Mouse (Mus musculus): Measurements from ENCODE around the gene Smo. TPM values are rescaled to one million over a fixed set of nuclear protein-coding genes. Genes with fewer than 3 reads are reported as not detected.

Smo gene
- polyA plus RNA-seq, 1 experiment from 2014 or later = 117 TPM

DNA sequence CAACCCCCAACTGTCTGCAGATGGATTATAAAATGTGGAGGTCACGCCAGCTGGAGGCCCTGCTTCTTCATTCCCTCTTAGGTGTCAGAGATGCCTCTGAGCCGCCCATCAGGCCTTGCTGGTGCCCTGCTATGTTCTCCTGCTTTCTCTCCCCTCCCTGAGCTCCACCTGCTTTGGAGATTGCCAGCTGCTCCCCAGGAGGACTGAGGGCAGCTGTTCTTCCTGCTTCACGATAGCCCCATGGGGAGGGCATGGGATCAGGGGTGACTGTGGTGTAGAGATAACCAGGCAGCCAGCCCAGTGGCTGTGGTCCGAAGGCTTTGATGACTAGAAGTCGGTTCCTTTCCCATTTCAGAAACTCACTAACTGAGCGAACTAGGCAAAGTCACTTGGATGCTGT, 34.3 kb upstream of the Smo start:
- DNase-seq (ENCODE audit: low read depth, low spot score) = no peak
- no peak for ATAC-seq
- TF ChIP-seq CTCF (IDR thresholded peaks at IDR 0.05) = no peak

DNA sequence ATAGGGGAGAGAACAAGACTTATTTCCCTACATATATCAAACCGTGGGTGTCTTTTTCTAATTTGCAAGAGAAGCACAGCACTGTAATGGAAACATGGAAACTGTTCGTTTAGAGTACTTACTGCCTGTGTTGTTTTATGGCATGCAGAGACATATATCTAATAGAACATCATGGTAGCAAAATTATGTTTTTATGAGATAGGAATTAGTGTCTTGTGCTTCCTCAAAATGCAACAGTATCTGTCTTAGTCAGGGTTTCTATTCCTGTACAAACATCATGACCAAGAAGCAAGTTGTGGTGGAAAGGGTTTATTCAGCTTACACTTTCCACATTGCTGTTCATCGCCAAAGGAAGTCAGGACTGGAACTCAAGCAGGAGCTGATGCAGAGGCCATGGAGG, 33.2 kb upstream of the Smo start:
- ChIA-PET POLR2A (no interaction called here), CTCF (interaction anchor here (1.5 to 2.6 kb wide), 2 partner anchors 10 to 16 kb away, joined by 3 to 16 read pairs; no protein-coding TSS in a partner anchor)
- in situ Hi-C loops (cut with MboI; ENCODE audit: low pct_unique_long_range_greater_than_20kb) = no loop called here
- DNase-seq (ENCODE audit: low read depth, low spot score) = no peak
- TF ChIP-seq CTCF (IDR thresholded peaks at IDR 0.05) = no peak
- no peak for ATAC-seq
- H3K27me3 ChIP-seq = no peaks in the 10 kb centered on the region

More for the DNA sequence above, 34.3 kb upstream of the Smo start:
- no peaks in the 10 kb centered on the region for H3K27me3 ChIP-seq
- ChIA-PET POLR2A (no interaction called here), CTCF (interaction anchor here (2.6 kb wide), 1 partner anchor 11 kb away, joined by 16 read pairs; no protein-coding TSS in a partner anchor)
- in situ Hi-C loops (cut with MboI; ENCODE audit: low pct_unique_long_range_greater_than_20kb) = no loop called here

DNA sequence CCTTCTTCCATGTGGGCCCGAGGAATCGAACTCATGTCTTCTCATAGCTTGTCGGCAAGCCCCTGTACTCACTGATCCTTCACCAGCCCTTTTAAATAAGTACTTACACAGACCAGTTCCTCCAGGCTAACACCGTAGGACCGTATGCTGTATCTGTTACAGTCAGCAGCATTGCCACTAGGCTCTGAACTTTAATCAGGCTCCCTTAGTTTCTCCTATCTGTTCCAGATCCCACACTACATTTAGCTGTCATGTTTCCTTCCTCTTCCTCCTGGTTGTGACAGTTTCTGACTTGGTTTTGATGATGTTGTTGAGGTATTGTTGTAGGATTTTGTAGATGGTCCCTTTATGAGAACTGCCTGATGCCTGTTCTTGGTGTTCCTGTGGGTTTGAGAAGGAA, 31.2 kb upstream of the Smo start:
- DNase-seq (ENCODE audit: low read depth, low spot score) = no peak
- ChIA-PET CTCF (no interaction called here), POLR2A (no interaction called here)
- no peaks in the 10 kb centered on the region for H3K27me3 ChIP-seq
- no peak for ATAC-seq
- in situ Hi-C loops (cut with MboI; ENCODE audit: low pct_unique_long_range_greater_than_20kb) = no loop called here
- TF ChIP-seq CTCF (IDR thresholded peaks at IDR 0.05) = no peak

DNA sequence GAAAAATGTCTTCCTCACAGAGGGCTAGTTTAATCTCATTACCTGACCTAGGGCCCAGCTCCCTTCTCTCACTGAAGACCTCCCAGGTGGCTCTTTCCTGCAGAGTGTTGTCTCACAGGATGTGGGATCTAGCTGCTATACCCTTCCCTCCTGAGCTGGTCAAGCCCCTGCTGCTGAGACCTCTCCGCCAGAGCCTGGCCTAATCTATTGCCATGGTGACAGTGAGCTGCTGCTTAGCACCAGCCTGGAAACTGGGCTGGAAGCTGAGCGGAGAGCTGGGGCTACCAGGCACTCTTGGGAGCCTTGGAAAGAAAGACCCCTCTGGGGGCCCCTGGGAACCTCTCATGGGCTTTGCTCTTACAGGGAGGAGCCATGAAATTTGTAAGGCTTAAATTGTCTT, 27.4 kb upstream of the Smo start:
- ChIA-PET POLR2A (interaction anchor here (1.2 kb wide), 1 partner anchor 14 kb away, joined by 4 read pairs; no protein-coding TSS in a partner anchor), CTCF (interaction anchor here (1.3 kb wide), 1 partner anchor 42 kb away, joined by 3 read pairs; no protein-coding TSS in a partner anchor)
- TF ChIP-seq CTCF (IDR thresholded peaks at IDR 0.05) = no peak
- ATAC-seq (peak; percentile 24), DNase-seq (ENCODE audit: low read depth, low spot score) (no peak)
- in situ Hi-C loops (cut with MboI; ENCODE audit: low pct_unique_long_range_greater_than_20kb) = no loop called here
- no peaks in the 10 kb centered on the region for H3K27me3 ChIP-seq

DNA sequence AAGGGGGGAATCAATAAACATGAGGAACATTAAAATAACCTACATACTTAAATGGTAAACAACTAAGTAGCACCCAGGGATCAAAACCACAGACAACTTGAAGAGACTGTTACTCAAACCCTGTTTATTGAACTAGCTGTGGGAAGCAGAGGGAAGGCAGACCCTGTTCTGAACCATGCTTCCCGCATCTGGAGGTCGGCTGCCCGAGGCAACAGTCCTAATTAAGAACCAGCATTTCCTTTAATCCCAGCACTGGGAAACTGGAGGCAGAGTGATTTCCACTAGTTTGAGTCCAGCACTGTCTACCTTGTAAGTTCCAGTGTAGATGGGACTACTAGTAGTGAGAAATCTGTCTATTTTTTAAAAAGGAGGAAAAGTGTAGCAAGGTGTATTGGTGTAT, 24.0 kb upstream of the Smo start:
- ATAC-seq = no peak
- CTCF ChIA-PET = interaction anchor here (1.0 to 2.1 kb wide), 12 partner anchors 9 to 148 kb away, joined by 3 to 16 read pairs (median 6); partner anchors contain the start of gene Smo
- POLR2A ChIA-PET = no interaction called here
- H3K27me3 ChIP-seq = no peaks in the 10 kb centered on the region
- TF ChIP-seq CTCF (IDR thresholded peaks at IDR 0.05) = no peak
- DNase-seq (ENCODE audit: low read depth, low spot score) = no peak
- in situ Hi-C loops (cut with MboI; ENCODE audit: low pct_unique_long_range_greater_than_20kb) = loop anchor here (5.0 kb wide), 1 partner anchor 46 kb away; no protein-coding TSS in a partner anchor

DNA sequence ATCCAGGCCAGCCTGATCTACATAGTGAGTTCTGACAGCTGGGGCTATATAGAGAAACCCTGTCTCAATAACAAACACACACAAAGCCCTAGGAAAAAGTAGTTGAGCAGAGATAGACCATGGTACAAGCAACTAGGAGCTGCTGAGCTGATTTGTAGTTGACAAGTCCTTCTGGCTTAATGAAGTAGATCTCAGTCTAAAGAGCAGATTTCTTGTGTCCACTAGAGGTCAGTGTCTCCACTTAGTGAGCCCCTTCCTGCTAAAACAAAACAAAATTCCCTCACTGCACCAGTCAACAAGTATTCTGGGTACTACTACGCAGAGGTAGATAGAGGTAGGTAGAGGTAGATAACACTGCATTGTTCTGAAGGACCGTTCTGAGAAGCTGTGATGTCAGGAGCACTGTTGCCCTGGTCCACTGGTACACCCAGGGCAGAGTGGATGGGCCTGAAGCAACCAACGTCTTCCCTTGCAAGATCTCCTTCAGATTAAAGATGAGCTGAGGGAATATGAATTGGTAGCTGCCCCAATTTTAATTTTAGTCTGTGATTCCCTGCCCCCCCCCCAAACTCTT, 23.2 kb upstream of the Smo start:
- TF ChIP-seq CTCF (IDR thresholded peaks at IDR 0.05) = peak; percentile 77
- POLR2A ChIA-PET = interaction anchor here (0.7 kb wide), 1 partner anchor 24 kb away, joined by 4 read pairs; the partner anchor contains the start of gene Smo
- DNase-seq (ENCODE audit: low read depth, low spot score) = no peak
- in situ Hi-C loops (cut with MboI; ENCODE audit: low pct_unique_long_range_greater_than_20kb) = loop anchor here (5.0 kb wide), 1 partner anchor 45 kb away; no protein-coding TSS in a partner anchor
- ATAC-seq = no peak
- CTCF ChIA-PET = interaction anchor here (0.7 to 2.1 kb wide), 17 partner anchors 8 to 148 kb away, joined by 3 to 16 read pairs (median 5); partner anchors contain the start of gene Smo
- H3K27me3 ChIP-seq = no peaks in the 10 kb centered on the region

DNA sequence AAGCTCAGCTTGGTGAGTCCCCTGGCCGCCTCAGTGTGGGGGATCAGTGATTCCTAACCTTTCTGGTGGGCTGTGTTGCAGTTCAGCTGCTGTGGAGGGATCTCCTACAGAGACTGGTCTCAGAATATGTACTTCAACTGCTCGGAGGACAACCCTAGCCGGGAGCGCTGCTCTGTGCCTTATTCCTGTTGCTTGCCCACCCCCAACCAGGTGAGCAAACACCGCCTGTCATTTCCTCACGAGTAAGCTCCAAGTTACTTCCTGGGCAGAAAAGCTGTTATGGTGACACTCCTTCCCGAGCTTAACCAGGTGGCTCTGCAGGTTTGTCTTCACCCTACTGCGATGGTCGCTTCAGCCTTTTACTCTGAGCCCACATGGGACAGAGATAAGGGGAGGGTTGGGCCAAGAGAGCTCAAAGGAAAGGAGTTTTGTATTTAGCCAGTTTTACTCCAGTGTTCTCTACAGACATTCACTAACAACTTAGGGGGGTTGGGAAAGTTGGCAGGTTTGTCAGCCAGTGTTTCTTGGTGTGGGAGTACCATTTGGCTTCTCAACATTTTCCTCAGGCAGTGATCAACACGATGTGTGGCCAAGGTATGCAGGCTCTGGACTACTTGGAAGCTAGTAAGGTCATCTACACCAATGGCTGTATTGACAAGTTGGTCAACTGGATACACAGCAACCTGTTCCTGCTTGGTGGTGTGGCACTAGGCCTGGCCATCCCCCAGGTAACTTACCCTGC, 18.5 kb upstream of the Smo start:
- no peak for ATAC-seq
- no peaks in the 10 kb centered on the region for H3K27me3 ChIP-seq
- no peak for TF ChIP-seq CTCF (IDR thresholded peaks at IDR 0.05)
- in situ Hi-C loops (cut with MboI; ENCODE audit: low pct_unique_long_range_greater_than_20kb) = no loop called here
- DNase-seq (ENCODE audit: low read depth, low spot score) = no peak
- CTCF ChIA-PET = no interaction called here
- POLR2A ChIA-PET = interaction anchor here (0.6 to 1.2 kb wide), 2 partner anchors 12 to 577 kb away, joined by 3 read pairs; no protein-coding TSS in a partner anchor

DNA sequence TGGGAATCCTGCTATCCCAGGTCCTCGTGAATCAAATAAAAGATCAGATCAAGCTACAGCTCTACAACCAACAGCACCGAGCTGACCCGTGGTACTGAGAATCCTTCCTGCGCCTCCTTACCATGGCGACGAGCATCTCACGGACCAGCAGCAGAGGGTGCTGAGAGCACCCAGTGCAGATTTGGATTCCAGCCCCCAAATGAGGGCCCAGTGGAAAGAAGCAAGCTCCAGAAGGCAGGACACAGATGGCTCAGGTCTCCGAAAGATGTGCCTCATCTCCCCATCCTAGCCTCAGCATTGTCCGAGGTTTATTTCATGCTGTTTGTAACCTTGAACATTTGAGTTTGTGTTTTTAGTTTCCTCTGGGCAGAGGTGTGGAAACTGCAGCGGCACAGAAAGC, 17.8 kb upstream of the Smo start:
- DNase-seq (ENCODE audit: low read depth, low spot score) (no peak), ATAC-seq (no peak)
- H3K27me3 ChIP-seq = no peaks in the 10 kb centered on the region
- POLR2A ChIA-PET = interaction anchor here (1.2 kb wide), 1 partner anchor 40 kb away, joined by 3 read pairs; no protein-coding TSS in a partner anchor
- in situ Hi-C loops (cut with MboI; ENCODE audit: low pct_unique_long_range_greater_than_20kb) = no loop called here
- no peak for TF ChIP-seq CTCF (IDR thresholded peaks at IDR 0.05)
- CTCF ChIA-PET = interaction anchor here (0.9 kb wide), 1 partner anchor 15 kb away, joined by 3 read pairs; no protein-coding TSS in a partner anchor

DNA sequence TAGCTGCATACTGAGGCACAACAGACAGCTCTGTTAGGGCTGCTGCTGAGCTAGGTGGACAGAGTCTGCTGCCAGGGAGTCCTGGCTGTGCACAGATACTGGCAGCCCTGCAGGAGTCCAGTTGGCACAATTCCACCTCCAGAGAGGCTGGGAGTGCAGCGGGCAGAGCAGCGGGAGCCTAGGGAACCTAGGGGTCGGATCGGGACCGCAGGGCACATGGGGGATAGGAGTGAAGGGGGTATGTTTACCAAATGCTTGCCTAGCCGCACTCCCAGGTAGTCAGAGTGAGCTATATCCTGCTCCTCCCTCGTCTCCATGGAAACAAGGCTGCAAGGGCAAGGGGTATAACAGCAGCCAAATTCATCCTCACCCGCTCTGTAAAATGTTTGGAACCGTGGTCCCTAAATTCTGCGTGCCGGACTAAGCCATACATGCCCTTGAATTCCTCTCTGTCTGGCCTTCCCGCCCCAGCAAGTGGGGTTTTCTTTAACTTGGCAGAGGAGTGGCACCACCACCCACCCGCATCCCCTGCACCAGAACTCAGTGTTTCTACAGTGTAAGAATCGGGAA, 17.3 kb upstream of the Smo start:
- POLR2A ChIA-PET = interaction anchor here (1.2 kb wide), 1 partner anchor 40 kb away, joined by 3 read pairs; no protein-coding TSS in a partner anchor
- no peak for TF ChIP-seq CTCF (IDR thresholded peaks at IDR 0.05)

DNA sequence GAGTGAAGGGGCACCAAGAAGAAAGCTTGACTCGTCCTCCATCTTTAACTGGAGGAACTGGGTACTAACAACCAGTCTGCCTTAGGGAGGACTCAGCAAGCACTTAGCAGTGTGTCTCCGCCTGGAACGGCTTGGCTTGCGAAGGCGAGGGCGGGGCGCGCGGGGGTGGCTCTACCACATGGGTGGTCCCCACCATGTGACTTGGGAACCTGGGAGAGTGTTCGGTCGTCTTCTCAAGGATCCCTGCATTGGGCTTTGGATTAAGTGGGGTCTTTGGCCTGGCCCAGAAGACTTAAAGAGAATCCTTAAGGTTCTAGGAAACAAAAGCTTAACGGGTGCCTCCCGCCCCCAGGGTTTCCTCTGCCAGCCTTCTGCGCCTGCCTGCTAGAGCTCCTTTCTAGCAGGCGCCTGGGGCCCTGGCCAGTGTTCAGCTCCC, 16.4 kb upstream of the Smo start:
- no peak for TF ChIP-seq CTCF (IDR thresholded peaks at IDR 0.05)
- DNase-seq (ENCODE audit: low read depth, low spot score) (no peak), ATAC-seq (no peak)
- ChIA-PET POLR2A (interaction anchor here (0.6 to 1.2 kb wide), 3 partner anchors 17 to 39 kb away, joined by 3 to 4 read pairs (median 3); no protein-coding TSS in a partner anchor), CTCF (interaction anchor here (1.4 to 1.5 kb wide), 2 partner anchors 14 to 99 kb away, joined by 3 to 4 read pairs; no protein-coding TSS in a partner anchor)
- no peaks in the 10 kb centered on the region for H3K27me3 ChIP-seq
- in situ Hi-C loops (cut with MboI; ENCODE audit: low pct_unique_long_range_greater_than_20kb) = no loop called here

More for the DNA sequence above, 17.3 kb upstream of the Smo start:
- H3K27me3 ChIP-seq = no peaks in the 10 kb centered on the region
- no peak for DNase-seq (ENCODE audit: low read depth, low spot score)
- ATAC-seq = no peak
- in situ Hi-C loops (cut with MboI; ENCODE audit: low pct_unique_long_range_greater_than_20kb) = no loop called here
- CTCF ChIA-PET = interaction anchor here (0.7 to 0.9 kb wide), 2 partner anchors 15 to 59 kb away, joined by 3 read pairs; no protein-coding TSS in a partner anchor

All from Patski (cell line).